Comparison of ENCODE assay signal across 8 mouse cellular contexts in the genomic region with DNA sequence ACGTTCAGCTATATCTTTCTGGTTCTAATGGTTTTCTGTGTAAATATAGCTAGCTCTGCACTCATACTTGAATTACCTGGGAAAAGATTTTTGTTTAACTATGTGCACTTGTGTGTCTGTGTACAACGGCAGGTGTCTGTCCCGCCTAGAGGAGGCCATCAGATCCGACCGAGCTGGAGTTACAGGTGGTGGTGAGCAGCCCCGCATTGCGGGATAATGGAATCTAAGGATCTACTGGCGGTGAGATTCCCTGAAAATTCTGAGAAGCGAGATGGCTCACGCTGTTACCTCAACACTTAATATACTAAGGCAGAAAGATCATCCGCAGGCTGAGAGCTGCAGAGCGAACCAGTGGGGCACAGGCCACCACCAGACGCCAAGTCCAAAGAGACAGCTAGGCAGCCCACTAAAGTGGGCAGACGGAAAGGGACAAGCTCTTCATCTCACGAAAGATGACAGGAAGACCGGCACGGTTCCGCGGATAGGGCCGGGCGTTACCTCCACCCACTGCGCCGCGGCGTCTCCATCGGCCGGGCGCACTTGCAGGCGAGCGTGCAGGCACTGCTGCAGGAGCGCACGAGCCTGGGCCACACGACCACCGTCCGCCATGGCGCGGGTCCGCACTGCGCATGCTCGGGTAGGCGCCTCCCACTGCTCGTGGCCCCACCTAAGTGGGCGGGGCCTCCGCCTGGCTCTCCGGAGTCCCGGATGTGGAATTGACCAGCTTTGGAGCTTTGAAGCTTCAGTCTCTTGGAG. TPM values are rescaled to one million over a fixed set of nuclear protein-coding genes. Genes with fewer than 3 reads are reported as not detected.
DNase-seq lines count a peak whose midpoint lies in the region; ATAC-seq and TF ChIP-seq lines count a peak whose summit lies in the region.

A gene (minus strand): TSS at position 625 of the 756 bp plus-strand sequence.

- DNase-seq in c-Kit-positive CD71-positive TER-119-positive erythroid progenitor cells, embryonic 14.5 days (ENCODE audit: low spot score), result peak; percentile 83
- peak; percentile 96 to 98 for DNase-seq in heart, postnatal 14 days
- peak; percentile 93 for DNase-seq in layer of hippocampus, adult 11-12 months (ENCODE audit: low spot score)
- DNase-seq in lung, adult 18-20 months, result peak; percentile 87 to 90
- DNase-seq in testis, postnatal 14 days (ENCODE audit: low spot score), result peak; percentile 95

- 0 out of 2 replicates have a peak, but pooled peaks cover 9% of the 10 kb centered on the region for H3K4me1 ChIP-seq in E14TG2a.4 (replicated peaks; ENCODE audit: low read depth, low read length)
- peaks cover 18% of the 10 kb centered on the region; the same call in 1 of the 2 replicates for H3K4me1 ChIP-seq in forebrain, embryonic 13.5 days
- H3K4me1 ChIP-seq in neural tube, embryonic 15.5 days, result peaks cover 5% of the 10 kb centered on the region

- ATAC-seq in forebrain, embryonic 13.5 days, result peak; percentile 93
- ATAC-seq in neural tube, embryonic 15.5 days (ENCODE audit: low FRiP score), result peak; percentile 96

- 3% methylated on average over 46 of the region's 46 CpGs for WGBS in forebrain, embryonic 13.5 days
- 2% methylated on average over 46 of the region's 46 CpGs for WGBS in neural tube, embryonic 15.5 days

- H3K27me3 ChIP-seq in E14TG2a.4 (ENCODE audit: insufficient read depth, low read length), result no peaks in the 10 kb centered on the region
- H3K27me3 ChIP-seq in forebrain, embryonic 13.5 days, result no peaks in the 10 kb centered on the region
- no peaks in the 10 kb centered on the region for H3K27me3 ChIP-seq in neural tube, embryonic 15.5 days (replicated peaks)

- peaks cover 16% of the 10 kb centered on the region for H3K36me3 ChIP-seq in E14TG2a.4 (ENCODE audit: insufficient read depth, low read length)
- H3K36me3 ChIP-seq in forebrain, embryonic 13.5 days (ENCODE audit: poor library complexity, severe bottlenecking), result no peaks in the 10 kb centered on the region
- H3K36me3 ChIP-seq in neural tube, embryonic 15.5 days, result no peaks in the 10 kb centered on the region

- no peak for TF ChIP-seq CTCF in E14TG2a.4 (conservative IDR thresholded peaks at IDR 0.05; ENCODE audit: low read length)

- H3K27ac ChIP-seq in forebrain, embryonic 13.5 days, result peak within 1 kb of the TSS; percentile 11; the same call in 1 of the 2 replicates
- peak within 1 kb of the TSS; percentile 79 for H3K27ac ChIP-seq in neural tube, embryonic 15.5 days (replicated peaks)

- H3K4me3 ChIP-seq in E14TG2a.4 (replicated peaks; ENCODE audit: low read length), result peak within 1 kb of the TSS; percentile 85
- peak within 1 kb of the TSS; percentile 63 for H3K4me3 ChIP-seq in forebrain, embryonic 13.5 days
- peak within 1 kb of the TSS; percentile 68 for H3K4me3 ChIP-seq in neural tube, embryonic 15.5 days (replicated peaks)

- intact Hi-C loops in heart, postnatal 14 days (cut with DNase I), result loop anchor here (5.0 to 10.0 kb wide), 2 partner anchors 181 to 891 kb away; a partner anchor contains a TSS

- H3K4me2 ChIP-seq in forebrain, embryonic 13.5 days, result peak within 1 kb of the TSS; percentile 64
- H3K4me2 ChIP-seq in neural tube, embryonic 15.5 days, result peak within 1 kb of the TSS; percentile 71

- peak within 1 kb of the TSS; percentile 78 for H3K9ac ChIP-seq in forebrain, embryonic 13.5 days
- H3K9ac ChIP-seq in neural tube, embryonic 15.5 days (replicated peaks), result peak within 1 kb of the TSS; percentile 70

- H3K9me3 ChIP-seq in E14TG2a.4 (ENCODE audit: low read length), result peaks cover 11% of the 10 kb centered on the region
- H3K9me3 ChIP-seq in forebrain, embryonic 13.5 days (replicated peaks), result no peaks in the 10 kb centered on the region
- no peaks in the 10 kb centered on the region for H3K9me3 ChIP-seq in neural tube, embryonic 15.5 days (replicated peaks)

RNA-seq across cellular contexts. Expression of the gene that starts here (rescaled TPM):
- 19.1 and 21.1 TPM in 2 replicates for polyA plus RNA-seq in forebrain, embryonic 13.5 days (2015; fragmentation: Nextera tagmentation; extraction: Ambion mirVana)
- total RNA-seq in heart, postnatal 14 days (2021), result 1 to 10 TPM; 5.0 TPM
- 20.9 and 21.2 TPM in 2 replicates for polyA plus RNA-seq in neural tube, embryonic 15.5 days (2015; fragmentation: Nextera tagmentation; extraction: Ambion mirVana)

Comparison
In these comparisons a context has a peak if more than half of its experiments do, and no peak if none do; other contexts are left out.
1. Peak in every context shown above with its lines: DNase-seq, ATAC-seq, H3K4me3 ChIP-seq and H3K27ac ChIP-seq.